15 mouse cellular contexts compared by ENCODE assay signal in genomic region chr11:98599291-98599690, GRCm38 (mm10). TPM values are rescaled to one million over a fixed set of nuclear protein-coding genes. Genes with fewer than 3 reads are reported as not detected.
A peak's percentile ranks its signal among the peaks of the same experiment; 100 is the strongest.
DNase-seq lines count a peak whose midpoint lies in the region; ATAC-seq and TF ChIP-seq lines count a peak whose summit lies in the region.
"Had no signal": no experiment of that assay in that cellular context is flagged by ENCODE, and none has a peak within 500 bp of the region (broad histone marks: within the 10 kb centered on the region; RNA-seq: fewer than 3 reads in every experiment).

No protein-coding gene starts in this region.

- H3K36me3 ChIP-seq in forebrain, embryonic 10.5 days (replicated peaks) = no peaks in the 10 kb centered on the region
- no peaks in the 10 kb centered on the region for H3K36me3 ChIP-seq in forebrain, embryonic 11.5 days (ENCODE audit: control insufficient read depth, insufficient read depth, low read length)
- no peaks in the 10 kb centered on the region for H3K36me3 ChIP-seq in hindbrain, embryonic 16.5 days (ENCODE audit: control insufficient read depth, insufficient read depth, low read length)
- no peaks in the 10 kb centered on the region for H3K36me3 ChIP-seq in hindbrain, embryonic 10.5 days
- no peaks in the 10 kb centered on the region for H3K36me3 ChIP-seq in forebrain, postnatal 0 days (ENCODE audit: insufficient read depth)

- intact Hi-C loops in left cerebral cortex, postnatal 10 days (cut with DNase I) = no loop called here

- TF ChIP-seq CTCF in forebrain, postnatal 0 days (IDR thresholded peaks at IDR 0.05; ENCODE audit: low read depth) = no peak

- no peaks in the 10 kb centered on the region for H3K9me3 ChIP-seq in forebrain, embryonic 10.5 days
- H3K9me3 ChIP-seq in forebrain, embryonic 11.5 days (ENCODE audit: control insufficient read depth, low read length) = no peaks in the 10 kb centered on the region
- no peaks in the 10 kb centered on the region for H3K9me3 ChIP-seq in hindbrain, embryonic 16.5 days (ENCODE audit: control insufficient read depth, low read length)
- no peaks in the 10 kb centered on the region for H3K9me3 ChIP-seq in hindbrain, embryonic 10.5 days
- H3K9me3 ChIP-seq in forebrain, postnatal 0 days (ENCODE audit: low read length) = no peaks in the 10 kb centered on the region

- 0 out of 2 replicates have a peak overlapping the region, but pooled peaks have one; percentile 35 for H3K27ac ChIP-seq in forebrain, embryonic 10.5 days
- H3K27ac ChIP-seq in forebrain, embryonic 11.5 days (ENCODE audit: low read depth, low read length) = no peak overlapping the region
- H3K27ac ChIP-seq in hindbrain, embryonic 16.5 days (ENCODE audit: low read depth, low read length) = no peak overlapping the region
- H3K27ac ChIP-seq in hindbrain, embryonic 10.5 days = no peak overlapping the region
- no peak overlapping the region for H3K27ac ChIP-seq in forebrain, postnatal 0 days (ENCODE audit: low read depth, low read length)
- H3K27ac ChIP-seq: kidney, postnatal 0 days had no signal

- no peak for ATAC-seq in forebrain, embryonic 11.5 days (replicated peaks; ENCODE audit: low FRiP score)
- no peak for ATAC-seq in hindbrain, embryonic 16.5 days
- ATAC-seq in forebrain, postnatal 0 days = no peak

- H3K27me3 ChIP-seq in forebrain, embryonic 10.5 days (ENCODE audit: poor library complexity, severe bottlenecking) = peaks cover 42% of the 10 kb centered on the region
- H3K27me3 ChIP-seq in forebrain, embryonic 11.5 days (ENCODE audit: control insufficient read depth, insufficient read depth, low read length) = no peaks in the 10 kb centered on the region
- peaks cover 4% of the 10 kb centered on the region; the same call in 1 of the 2 replicates for H3K27me3 ChIP-seq in hindbrain, embryonic 16.5 days (replicated peaks; ENCODE audit: control insufficient read depth, insufficient read depth, low read length)
- peaks cover 49% of the 10 kb centered on the region for H3K27me3 ChIP-seq in hindbrain, embryonic 10.5 days (ENCODE audit: insufficient read depth, poor library complexity, severe bottlenecking)
- no peaks in the 10 kb centered on the region; the same call in 1 of the 2 replicates for H3K27me3 ChIP-seq in forebrain, postnatal 0 days (ENCODE audit: insufficient read depth, low read length)

- no peak for DNase-seq in forebrain, embryonic 10.5 days (ENCODE audit: extremely low spot score, low spot score)
- DNase-seq in forebrain, embryonic 11.5 days (ENCODE audit: low spot score) = no peak
- no peak for DNase-seq in hindbrain, embryonic 10.5 days (ENCODE audit: low spot score)
- DNase-seq in ES-CJ7 (ENCODE audit: low read depth, low spot score) = peak; percentile 34
- no peak for DNase-seq in forebrain, postnatal 0 days
- no peak for DNase-seq in left cerebral cortex, postnatal 10 days (ENCODE audit: extremely low spot score in 1 of 2, low spot score in 2 of 2)
- DNase-seq in natural killer cell, adult 2 months (ENCODE audit: low spot score in 2 of 2) = no peak
- DNase-seq: liver; thymus, postnatal 25 days had no signal

- peaks cover 24% of the 10 kb centered on the region for H3K4me1 ChIP-seq in forebrain, embryonic 10.5 days
- H3K4me1 ChIP-seq in forebrain, embryonic 11.5 days (replicated peaks; ENCODE audit: control insufficient read depth, insufficient read depth, low read length) = 0 out of 2 replicates have a peak, but pooled peaks cover 3% of the 10 kb centered on the region
- no peaks in the 10 kb centered on the region for H3K4me1 ChIP-seq in hindbrain, embryonic 16.5 days (ENCODE audit: control insufficient read depth, insufficient read depth, low read depth, low read length)
- H3K4me1 ChIP-seq in hindbrain, embryonic 10.5 days (replicated peaks) = peaks cover 19% of the 10 kb centered on the region
- no peaks in the 10 kb centered on the region for H3K4me1 ChIP-seq in forebrain, postnatal 0 days (ENCODE audit: insufficient read depth)

- WGBS in forebrain, embryonic 10.5 days = 43% methylated on average over 18 of the region's 18 CpGs
- WGBS in forebrain, embryonic 11.5 days = 43% methylated on average over 18 of the region's 18 CpGs
- 36% methylated on average over 18 of the region's 18 CpGs for WGBS in hindbrain, embryonic 16.5 days
- 31% methylated on average over 18 of the region's 18 CpGs for WGBS in hindbrain, embryonic 10.5 days
- 38% methylated on average over 18 of the region's 18 CpGs for WGBS in forebrain, postnatal 0 days

- H3K4me3 ChIP-seq in forebrain, embryonic 10.5 days = no peak overlapping the region
- H3K4me3 ChIP-seq in forebrain, embryonic 11.5 days (ENCODE audit: low read depth, low read length) = no peak overlapping the region
- no peak overlapping the region for H3K4me3 ChIP-seq in hindbrain, embryonic 16.5 days (ENCODE audit: low read length)
- H3K4me3 ChIP-seq in hindbrain, embryonic 10.5 days = no peak overlapping the region
- H3K4me3 ChIP-seq in forebrain, postnatal 0 days (ENCODE audit: low read depth, low read length) = no peak overlapping the region
- H3K4me3 ChIP-seq: erythroblast, embryonic 14.5 days had no signal

- no peak overlapping the region for H3K9ac ChIP-seq in forebrain, embryonic 11.5 days (ENCODE audit: low read length)
- no peak overlapping the region for H3K9ac ChIP-seq in hindbrain, embryonic 16.5 days (ENCODE audit: low read depth, low read length)
- H3K9ac ChIP-seq in forebrain, postnatal 0 days = no peak overlapping the region

- no peak overlapping the region for H3K4me2 ChIP-seq in forebrain, embryonic 11.5 days (ENCODE audit: low read depth, low read length, severe bottlenecking)
- H3K4me2 ChIP-seq in hindbrain, embryonic 16.5 days (ENCODE audit: low read length) = peak overlapping the region; percentile 1; the same call in 1 of the 2 replicates
- H3K4me2 ChIP-seq in forebrain, postnatal 0 days (ENCODE audit: low read depth) = peak overlapping the region; percentile 26

RNA-seq across cellular contexts. Expression of gene Lrrc3c, which starts 1.2 kb away (rescaled TPM):
- polyA plus RNA-seq in forebrain, embryonic 10.5 days (2016; fragmentation: Nextera tagmentation; extraction: Ambion mirVana) = not detected in 2 replicates
- not detected in 2 replicates for polyA plus RNA-seq in forebrain, embryonic 11.5 days (2014; fragmentation: Nextera tagmentation; extraction: Ambion mirVana)
- not detected in 2 replicates for polyA plus RNA-seq in hindbrain, embryonic 16.5 days (2015; fragmentation: Nextera tagmentation; extraction: Ambion mirVana)
- not detected in 2 replicates for polyA plus RNA-seq in hindbrain, embryonic 10.5 days (2016; fragmentation: Nextera tagmentation; extraction: Ambion mirVana)
- total RNA-seq in forebrain, postnatal 0 days (2014; rRNA removed) = not detected in 2 replicates
- not detected in 2 replicates for polyA plus RNA-seq in forebrain, postnatal 0 days (2015; fragmentation: Nextera tagmentation; extraction: Ambion mirVana)
- total RNA-seq in left cerebral cortex, postnatal 10 days (2021) = not detected
- total RNA-seq: gastrocnemius, postnatal 36 days; layer of hippocampus, postnatal 25 days had no signal
- polyA plus RNA-seq: C2C12; erythroblast, embryonic 14.5 days; kidney, postnatal 0 days had no signal

RNA-seq across cellular contexts. Expression of gene Ormdl3, which starts 12.1 kb away (rescaled TPM):
- polyA plus RNA-seq in forebrain, embryonic 10.5 days (2016; fragmentation: Nextera tagmentation; extraction: Ambion mirVana) = 62.8 and 65.6 TPM in 2 replicates
- 8.6 and 11.2 TPM in 2 replicates for polyA plus RNA-seq in forebrain, embryonic 11.5 days (2014; fragmentation: Nextera tagmentation; extraction: Ambion mirVana)
- 117 and 124 TPM in 2 replicates for polyA plus RNA-seq in hindbrain, embryonic 16.5 days (2015; fragmentation: Nextera tagmentation; extraction: Ambion mirVana)
- 59.4 and 66.2 TPM in 2 replicates for polyA plus RNA-seq in hindbrain, embryonic 10.5 days (2016; fragmentation: Nextera tagmentation; extraction: Ambion mirVana)
- 99.8 and 115 TPM in 2 replicates for total RNA-seq in forebrain, postnatal 0 days (2014; rRNA removed)
- polyA plus RNA-seq in forebrain, postnatal 0 days (2015; fragmentation: Nextera tagmentation; extraction: Ambion mirVana) = 114 and 119 TPM in 2 replicates
- total RNA-seq in left cerebral cortex, postnatal 10 days (2021) = 10 to 100 TPM; 44.1 to 49.6 TPM

RNA-seq across cellular contexts. Expression of gene Gm12355, which starts 26.2 kb away (rescaled TPM):
- polyA plus RNA-seq in forebrain, embryonic 10.5 days (2016; fragmentation: Nextera tagmentation; extraction: Ambion mirVana) = 1.4 and 1.5 TPM in 2 replicates
- polyA plus RNA-seq in forebrain, embryonic 11.5 days (2014; fragmentation: Nextera tagmentation; extraction: Ambion mirVana) = 0.96 and 1.5 TPM in 2 replicates
- 0.41 and 1.3 TPM in 2 replicates for polyA plus RNA-seq in hindbrain, embryonic 16.5 days (2015; fragmentation: Nextera tagmentation; extraction: Ambion mirVana)
- 1.3 and 1.4 TPM in 2 replicates for polyA plus RNA-seq in hindbrain, embryonic 10.5 days (2016; fragmentation: Nextera tagmentation; extraction: Ambion mirVana)
- 0.29 TPM in 1 of 2 replicates, not detected in the other for total RNA-seq in forebrain, postnatal 0 days (2014; rRNA removed)
- polyA plus RNA-seq in forebrain, postnatal 0 days (2015; fragmentation: Nextera tagmentation; extraction: Ambion mirVana) = 0.68 and 0.98 TPM in 2 replicates
- total RNA-seq in left cerebral cortex, postnatal 10 days (2021) = 10 to 100 TPM; 12.6 to 16.8 TPM
- polyA plus RNA-seq: erythroblast, embryonic 14.5 days had no signal

RNA-seq across cellular contexts. Expression of gene Gsdma3, which starts 26.9 kb away (rescaled TPM):
- not detected in 2 replicates for polyA plus RNA-seq in forebrain, embryonic 10.5 days (2016; fragmentation: Nextera tagmentation; extraction: Ambion mirVana)
- not detected in 2 replicates for polyA plus RNA-seq in forebrain, embryonic 11.5 days (2014; fragmentation: Nextera tagmentation; extraction: Ambion mirVana)
- polyA plus RNA-seq in hindbrain, embryonic 16.5 days (2015; fragmentation: Nextera tagmentation; extraction: Ambion mirVana) = not detected in 2 replicates
- polyA plus RNA-seq in hindbrain, embryonic 10.5 days (2016; fragmentation: Nextera tagmentation; extraction: Ambion mirVana) = not detected in 2 replicates
- not detected in 2 replicates for total RNA-seq in forebrain, postnatal 0 days (2014; rRNA removed)
- not detected in 2 replicates for polyA plus RNA-seq in forebrain, postnatal 0 days (2015; fragmentation: Nextera tagmentation; extraction: Ambion mirVana)
- under 1 TPM; 0.30 to 0.36 TPM for total RNA-seq in left cerebral cortex, postnatal 10 days (2021)
- total RNA-seq: layer of hippocampus, postnatal 25 days had no signal
- polyA plus RNA-seq: C2C12; erythroblast, embryonic 14.5 days; kidney, postnatal 0 days had no signal

RNA-seq across cellular contexts. Expression of gene Gsdma2, which starts 47.3 kb away (rescaled TPM):
- not detected in 2 replicates for polyA plus RNA-seq in forebrain, embryonic 10.5 days (2016; fragmentation: Nextera tagmentation; extraction: Ambion mirVana)
- polyA plus RNA-seq in forebrain, embryonic 11.5 days (2014; fragmentation: Nextera tagmentation; extraction: Ambion mirVana) = not detected in 2 replicates
- not detected in 2 replicates for polyA plus RNA-seq in hindbrain, embryonic 16.5 days (2015; fragmentation: Nextera tagmentation; extraction: Ambion mirVana)
- polyA plus RNA-seq in hindbrain, embryonic 10.5 days (2016; fragmentation: Nextera tagmentation; extraction: Ambion mirVana) = not detected in 2 replicates
- total RNA-seq in forebrain, postnatal 0 days (2014; rRNA removed) = not detected in 2 replicates
- polyA plus RNA-seq in forebrain, postnatal 0 days (2015; fragmentation: Nextera tagmentation; extraction: Ambion mirVana) = 0.11 TPM in 1 of 2 replicates, not detected in the other
- total RNA-seq in left cerebral cortex, postnatal 10 days (2021) = not detected
- polyA plus RNA-seq: C2C12; erythroblast, embryonic 14.5 days; kidney, postnatal 0 days had no signal
